Mouse (Mus musculus): ENCODE data around the gene Lcn4.

Gene Lcn4

DNA sequence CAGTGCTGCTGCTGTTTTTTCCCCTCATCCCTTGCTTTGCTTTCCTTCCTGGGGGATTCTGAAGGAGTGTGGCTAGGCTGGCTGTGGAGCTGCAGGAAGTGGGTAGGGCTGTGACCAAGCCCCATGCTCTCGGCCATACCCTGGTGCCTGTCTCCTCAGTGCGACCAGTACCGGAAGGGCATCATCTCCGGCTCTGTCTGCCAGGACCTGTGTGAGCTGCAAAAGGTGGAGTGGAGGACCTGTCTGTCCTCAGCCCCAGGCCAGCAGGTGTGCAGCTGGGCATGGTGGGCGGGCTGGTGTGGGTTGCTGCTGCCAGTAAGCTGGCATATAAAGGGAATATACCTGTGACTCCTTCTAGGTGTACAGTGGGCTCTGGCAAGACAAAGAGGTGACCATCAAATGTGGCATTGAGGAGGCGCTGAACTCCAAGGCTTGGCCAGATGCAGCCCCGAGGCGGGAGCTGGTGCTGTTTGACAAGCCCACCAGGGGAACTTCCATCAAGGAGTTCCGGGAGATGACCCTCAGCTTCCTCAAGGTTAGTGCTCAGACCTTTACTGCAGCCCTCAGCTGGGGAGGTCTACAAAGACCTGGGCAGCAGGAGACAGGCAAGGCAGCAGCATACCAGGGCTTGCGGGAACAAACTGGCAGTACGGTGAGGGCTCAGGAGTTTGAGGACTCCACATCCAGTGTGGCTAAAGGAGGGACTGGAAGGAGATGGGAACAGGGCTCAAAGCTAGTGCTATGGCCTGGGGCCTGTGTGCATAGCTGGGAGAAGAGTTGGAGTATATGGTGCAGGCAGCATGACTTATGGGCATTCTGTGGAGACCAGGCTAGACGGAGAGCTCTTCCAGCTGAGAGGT, 36.2 kb downstream of the Lcn4 start:
- DNase-seq = no peak

DNA sequence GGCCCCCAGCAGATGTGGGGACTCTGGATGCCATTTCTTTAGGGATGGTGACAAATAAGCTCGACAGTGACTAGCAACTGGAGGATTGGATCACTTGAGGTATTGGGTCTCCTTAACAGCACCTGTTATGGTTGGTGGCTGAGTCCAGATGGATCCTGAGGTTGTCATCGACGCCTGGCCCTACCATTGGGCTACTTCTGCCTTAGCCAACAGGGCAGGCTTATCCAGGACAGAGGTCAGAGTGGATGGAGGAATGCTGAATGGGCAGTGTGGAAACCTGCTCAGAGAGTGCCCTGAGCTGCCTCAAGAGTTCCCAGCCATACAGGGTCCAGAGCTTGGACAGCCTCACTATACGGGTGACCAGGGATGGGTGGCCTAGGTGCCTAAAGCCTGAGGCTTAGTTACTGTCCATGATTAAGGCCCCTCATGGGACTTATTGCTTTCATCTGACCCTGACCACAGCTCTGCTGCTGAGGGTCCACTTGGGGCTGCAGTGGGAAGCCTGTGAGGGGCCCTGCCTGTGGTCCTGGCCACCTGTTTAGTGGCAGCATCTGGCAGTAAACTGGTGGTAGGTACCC, 37.0 kb downstream of the Lcn4 start:
- no peak for DNase-seq

DNA sequence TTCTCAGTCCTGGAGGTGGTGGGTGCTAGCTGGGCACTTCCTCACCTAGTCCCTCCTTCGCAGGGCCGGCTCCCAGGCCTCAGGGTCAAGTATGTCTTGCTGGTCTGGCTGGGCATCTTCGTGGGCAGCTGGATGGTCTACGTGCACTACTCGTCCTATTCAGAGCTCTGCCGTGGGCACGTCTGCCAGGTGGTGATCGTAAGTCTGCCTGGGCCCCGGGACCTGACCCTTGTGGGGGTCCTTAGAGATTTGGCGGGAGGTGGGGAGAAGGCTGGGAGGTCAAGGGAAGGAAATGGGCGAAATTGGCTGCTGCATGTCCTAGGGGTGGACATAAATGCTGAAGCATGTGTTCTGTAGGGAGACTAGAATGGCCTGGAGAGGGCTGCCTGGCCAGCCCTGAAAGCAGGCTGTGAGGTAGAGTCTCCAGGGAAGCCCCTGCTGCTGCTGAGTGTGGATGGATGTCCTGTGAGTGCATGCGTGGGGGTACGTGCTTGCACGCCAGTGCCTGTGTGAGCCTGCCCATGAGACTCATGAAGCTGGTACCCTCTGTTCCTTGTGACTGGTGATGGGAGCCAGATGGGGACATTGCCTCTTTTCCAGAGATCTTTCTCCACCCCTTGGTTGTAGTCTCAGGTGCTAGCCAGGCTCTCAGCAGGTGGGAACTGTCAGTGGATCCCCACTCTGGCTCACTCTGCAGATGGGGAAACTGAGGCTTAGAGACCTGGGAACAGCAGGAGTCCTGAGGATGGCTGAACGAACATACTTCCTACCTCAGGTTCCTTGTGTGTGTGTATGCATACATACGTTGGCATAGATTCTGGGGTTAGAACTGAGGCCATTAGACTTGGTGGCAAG, 38.3 kb downstream of the Lcn4 start:
- no peak for DNase-seq

DNA sequence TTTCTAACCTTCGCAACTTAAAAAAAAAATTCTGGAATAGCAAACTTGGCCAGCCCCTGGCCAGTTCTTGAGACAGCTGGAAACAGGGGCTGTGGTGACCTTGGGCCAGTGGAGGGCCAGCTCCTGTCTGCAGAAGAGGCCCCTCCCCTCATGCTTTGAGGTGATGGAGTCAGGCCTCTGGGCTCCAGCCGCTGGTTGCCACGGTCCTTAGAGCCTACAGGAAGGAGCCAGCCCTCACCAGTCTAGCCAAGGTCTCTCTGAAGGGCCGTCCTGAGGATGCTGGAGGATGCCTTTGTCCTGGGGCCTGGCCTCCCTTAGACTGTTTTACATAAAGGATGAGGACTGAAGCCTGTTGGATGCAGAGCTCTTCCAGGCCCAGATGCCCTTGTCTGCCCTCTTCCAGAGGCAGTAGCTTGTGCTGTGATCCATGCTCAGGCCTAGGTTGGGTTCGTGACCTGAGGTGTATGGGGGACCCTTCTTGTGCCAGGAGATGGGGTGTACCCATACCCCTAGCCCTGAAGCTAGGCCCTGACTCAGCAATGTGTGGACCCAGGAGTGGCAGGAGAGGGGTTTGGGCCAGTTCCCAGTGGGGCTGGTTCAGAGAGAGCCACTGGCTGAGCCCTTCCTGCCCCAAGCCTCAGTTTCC, 42.2 kb downstream of the Lcn4 start:
- peak; percentile 21 for DNase-seq

DNA sequence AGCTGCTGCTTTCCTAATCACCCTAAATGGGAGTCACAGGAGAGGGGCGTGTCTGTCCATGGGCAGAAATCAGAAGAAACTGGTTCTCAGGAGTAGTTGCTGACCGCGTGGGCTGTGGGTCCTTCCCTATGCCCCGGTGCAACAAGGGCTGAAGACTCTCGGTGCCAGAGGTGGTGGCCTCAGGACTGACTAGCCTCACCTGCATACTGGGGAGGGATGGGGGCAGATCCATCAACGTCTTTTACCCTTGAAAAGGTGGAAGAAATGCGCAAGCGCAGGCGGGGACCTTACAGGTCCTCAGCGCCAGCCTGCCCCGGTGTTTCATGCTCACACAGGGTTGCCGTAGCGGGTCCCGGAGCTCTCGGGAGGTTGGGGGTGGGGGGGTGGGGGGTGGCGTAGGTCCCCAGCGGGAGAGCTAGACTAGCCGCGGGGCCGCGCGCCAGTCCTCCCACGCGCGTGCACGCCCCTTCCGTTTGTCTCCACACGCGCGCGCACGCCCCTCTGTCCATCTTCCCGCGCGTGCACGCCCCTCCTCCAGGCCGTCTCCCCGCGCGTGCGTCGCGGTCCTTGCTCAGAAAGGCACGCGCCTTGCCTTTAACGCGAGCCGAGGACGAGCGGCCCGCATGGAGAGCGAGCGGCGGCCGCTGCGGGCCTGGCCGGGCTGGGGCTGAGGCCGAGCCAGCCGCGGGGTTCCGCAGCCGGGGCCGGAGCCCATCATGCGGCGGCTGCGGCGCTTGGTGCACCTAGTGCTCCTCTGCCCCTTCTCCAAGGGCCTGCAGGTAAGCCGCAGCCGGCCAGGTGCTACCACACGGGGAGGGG, 43.0 kb downstream of the Lcn4 start, which contains the start of gene Fam69b:
Gene Fam69b (plus strand): TSS at position 537 of the 819 bp plus-strand sequence.
- peak; percentile 96 for DNase-seq

DNA sequence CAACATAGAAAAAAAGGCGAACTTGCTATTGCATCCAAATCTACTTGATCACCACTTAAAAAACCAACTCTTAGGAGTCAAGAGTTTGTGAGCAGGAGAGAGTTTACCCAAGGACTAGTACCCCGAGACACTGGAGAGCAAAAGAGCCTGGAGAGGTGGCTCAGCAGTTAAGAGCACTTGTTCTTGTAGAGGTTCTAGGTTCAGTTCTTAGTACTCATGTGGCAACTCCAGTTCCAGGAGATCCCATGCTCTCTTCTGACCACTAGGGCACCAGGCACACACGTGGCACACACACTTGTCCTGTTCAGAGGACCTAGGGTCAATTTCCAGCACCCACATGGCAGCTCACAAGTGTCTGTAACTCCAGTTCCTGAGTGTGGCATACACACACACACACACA, 45.0 kb downstream of the Lcn4 start:
- no peak for DNase-seq

DNA sequence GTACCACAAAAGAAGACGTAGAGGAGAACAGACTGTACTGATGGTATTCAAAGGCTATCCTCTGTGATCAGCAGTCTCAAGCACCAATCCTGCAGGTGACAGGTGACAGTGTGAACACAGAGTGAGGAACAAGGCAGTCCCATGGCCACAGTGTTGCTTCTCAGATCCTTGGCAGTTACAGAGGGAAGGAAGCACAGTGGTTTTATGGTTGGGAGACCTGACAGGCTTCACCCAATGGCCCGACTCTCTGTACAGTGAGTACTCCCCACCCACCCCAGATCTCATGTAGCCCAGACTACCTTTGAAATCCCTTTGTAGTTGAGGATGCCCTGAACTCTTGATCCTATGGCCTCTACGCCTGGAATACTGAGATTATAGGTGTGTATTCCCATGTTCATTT, 45.7 kb downstream of the Lcn4 start:
- no peak for DNase-seq

DNA sequence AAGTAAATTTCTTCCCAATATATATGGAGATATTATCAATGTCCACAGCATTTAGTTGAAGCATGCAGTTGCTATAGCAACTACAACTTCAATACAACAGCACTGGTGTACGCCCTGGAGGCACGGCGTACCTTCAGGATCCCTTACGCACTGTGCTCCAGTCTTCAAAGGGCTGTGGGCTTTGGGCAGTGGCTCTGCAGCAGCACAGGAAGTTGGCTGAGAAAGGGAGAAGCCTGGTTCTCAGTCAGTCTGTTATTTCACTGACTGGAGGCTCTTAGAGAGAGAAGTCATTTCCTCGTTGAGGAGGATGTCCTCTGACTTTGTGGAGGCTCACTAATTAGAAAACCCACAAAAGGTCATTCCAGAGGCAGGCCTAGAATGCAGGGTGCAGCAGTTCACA, 48.1 kb downstream of the Lcn4 start:
- DNase-seq = no peak

DNA sequence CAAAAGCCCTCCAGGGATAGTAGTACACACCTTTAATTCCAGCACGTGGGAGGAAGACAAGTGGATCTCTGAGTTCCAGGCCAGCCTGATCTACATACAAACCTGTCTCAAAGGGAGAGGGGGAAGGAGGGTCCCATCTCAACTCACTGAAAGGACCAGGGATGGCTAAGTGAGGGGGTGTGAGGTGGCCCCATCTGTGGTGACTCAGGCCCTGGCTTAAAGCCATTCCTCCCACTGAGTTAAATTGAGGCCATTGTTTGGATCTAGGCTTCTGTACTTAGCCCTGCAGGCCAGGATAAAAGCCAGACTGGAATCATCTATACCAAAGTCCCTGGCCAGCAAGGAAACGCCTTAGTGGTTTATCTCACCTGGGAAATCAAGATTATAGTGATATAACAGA, 49.8 kb downstream of the Lcn4 start:
- DNase-seq = no peak

DNA sequence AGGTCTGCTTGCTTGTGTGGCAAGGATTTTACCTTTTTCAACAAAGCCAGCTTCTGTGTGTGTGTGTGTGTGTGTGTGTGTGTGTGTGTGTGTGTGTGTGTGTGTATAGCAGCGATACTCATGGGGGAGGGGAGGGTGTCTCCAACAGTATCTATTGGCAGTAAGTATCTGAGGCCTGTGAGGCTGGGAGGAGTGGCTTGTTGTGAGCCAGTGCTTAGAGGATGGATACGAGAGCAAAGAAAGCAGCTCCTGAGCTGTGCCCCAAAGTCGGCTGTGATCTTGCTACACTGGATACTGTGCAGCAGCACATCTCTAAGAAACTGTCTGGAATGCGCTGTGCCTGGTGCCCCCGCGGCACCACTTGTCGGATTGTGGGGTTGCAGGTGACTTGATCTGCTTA, 53.2 kb downstream of the Lcn4 start:
- DNase-seq = no peak
